Mouse (Mus musculus) gastrocnemius, postnatal 14 days (tissue): ENCODE data around the gene Bcar1. TPM values are rescaled to one million over a fixed set of nuclear protein-coding genes. Genes with fewer than 3 reads are reported as not detected.

ENCODE experiments used
- DNase-seq: peaks from one replicate; pipeline ENCODE4 v3.0.0; 2021; ENCODE audit warnings: mixed read lengths
- intact Hi-C: fragments of 180-260 bp; cut with DNase I; formaldehyde crosslinking; loops from one replicate; pipeline ENCODE4 v1.15.1; 2025; ENCODE audit warnings: low total_unique reads
- long read RNA-seq, 2 experiments: library from polyadenylated mRNA; stranded (forward); transcript quantifications; one replicate each; pipeline ENCODE4 v2.0.0; 2021
- total RNA-seq, 2 experiments: library from RNA; stranded (reverse); gene quantifications; 2 replicates each; pipeline ENCODE4 v1.2.3; 2021

Gene Bcar1
- 10 to 100 TPM; 15.5 to 17.4 TPM for total RNA-seq
- long read RNA-seq, experiment 1, transcript Bcar1-201 (7 exons, 3,142 nt): major isoform, 12 of 29 reads
- long read RNA-seq, experiment 1, partial matches to known transcripts: 10 of 29 reads
- long read RNA-seq, experiment 1, other reads (novel, unspliced or antisense): 3 of 29 reads
- long read RNA-seq, experiment 2, transcript Bcar1-201 (7 exons, 3,142 nt): major isoform, 22 of 39 reads
- long read RNA-seq, experiment 2, transcript Bcar1-203 (7 exons, 3,116 nt): minor isoform, 8 of 39 reads
- long read RNA-seq, experiment 2, partial matches to known transcripts: 9 of 39 reads
- long read RNA-seq, experiment 2, other reads (novel, unspliced or antisense): 0 of 39 reads

GRCm38 (mm10) chr8:111743792-111744696 is at the start of gene Bcar1:
Gene Bcar1 (minus strand): TSS chr8:111743809.
- intact Hi-C loops: no loop called here
- DNase-seq: peak; percentile 81

GRCm38 (mm10) chr8:111789639-111790038 is 46.0 kb upstream of the Bcar1 start:
- no peak for DNase-seq
- intact Hi-C loops: no loop called here

- DNase-seq: no peak
- intact Hi-C loops: no loop called here
Observed at GRCm38 (mm10) chr8:111789200-111789599, 45.6 kb upstream of the Bcar1 start.

GRCm38 (mm10) chr8:111788497-111788896 is 44.9 kb upstream of the Bcar1 start:
- DNase-seq: no peak
- intact Hi-C loops: no loop called here

GRCm38 (mm10) chr8:111788085-111788484 is 44.5 kb upstream of the Bcar1 start:
- DNase-seq: no peak
- intact Hi-C loops: no loop called here

- intact Hi-C loops: no loop called here
- DNase-seq: no peak
Observed at GRCm38 (mm10) chr8:111787683-111788082, 44.1 kb upstream of the Bcar1 start.

- no peak for DNase-seq
- intact Hi-C loops: no loop called here
Observed at GRCm38 (mm10) chr8:111786701-111787588, 43.3 kb upstream of the Bcar1 start.

- no peak for DNase-seq
- intact Hi-C loops: no loop called here
Observed at GRCm38 (mm10) chr8:111786116-111786515, 42.5 kb upstream of the Bcar1 start.

- intact Hi-C loops: no loop called here
- no peak for DNase-seq
Observed at GRCm38 (mm10) chr8:111782671-111783394, 39.2 kb upstream of the Bcar1 start.

GRCm38 (mm10) chr8:111782161-111782560 is 38.6 kb upstream of the Bcar1 start:
- intact Hi-C loops: no loop called here
- no peak for DNase-seq

- intact Hi-C loops: no loop called here
Observed at GRCm38 (mm10) chr8:111780697-111781424, 37.3 kb upstream of the Bcar1 start.

GRCm38 (mm10) chr8:111779690-111780089 is 36.1 kb upstream of the Bcar1 start:
- intact Hi-C loops: no loop called here
- no peak for DNase-seq

More at GRCm38 (mm10) chr8:111780697-111781424, 37.3 kb upstream of the Bcar1 start:
- no peak for DNase-seq

GRCm38 (mm10) chr8:111778801-111779200 is 35.2 kb upstream of the Bcar1 start:
- no peak for DNase-seq
- intact Hi-C loops: no loop called here

- intact Hi-C loops: no loop called here
Observed at GRCm38 (mm10) chr8:111776492-111776891, 32.9 kb upstream of the Bcar1 start.

GRCm38 (mm10) chr8:111775766-111776165 is 32.2 kb upstream of the Bcar1 start:
- intact Hi-C loops: no loop called here
- DNase-seq: no peak

More at GRCm38 (mm10) chr8:111776492-111776891, 32.9 kb upstream of the Bcar1 start:
- no peak for DNase-seq

- no peak for DNase-seq
- intact Hi-C loops: no loop called here
Observed at GRCm38 (mm10) chr8:111773476-111773875, 29.9 kb upstream of the Bcar1 start.

GRCm38 (mm10) chr8:111773057-111773456 is 29.4 kb upstream of the Bcar1 start:
- no peak for DNase-seq
- intact Hi-C loops: no loop called here

GRCm38 (mm10) chr8:111772083-111772482 is 28.5 kb upstream of the Bcar1 start:
- no peak for DNase-seq

More at GRCm38 (mm10) chr8:111772083-111772482, 28.5 kb upstream of the Bcar1 start:
- intact Hi-C loops: no loop called here
